Mouse (Mus musculus) spleen, adult 2 months (tissue): ENCODE results near the gene Rrm2. TPM values are rescaled to one million over a fixed set of nuclear protein-coding genes. Genes with fewer than 3 reads are reported as not detected.

Source experiments
- DNase-seq, 2 experiments: peaks; one replicate each; pipeline versions ENCODE4 v3.0.0 to v3.0.0-alpha.2; 2012 to 2021; ENCODE audit warnings: low spot score in 2 of 2, low read depth in 1 of 2
- H3K27ac ChIP-seq: fragments of 200-500 bp; 2 replicates; pipeline ENCODE4 v1.5.1; 2012; ENCODE audit warnings: low read length, inconsistent platforms; ENCODE audit not compliant: insufficient read depth
- H3K27me3 ChIP-seq: fragments of 200-500 bp; 2 replicates; pipeline ENCODE4 v1.6.1; 2012; ENCODE audit warnings: mild to moderate bottlenecking, moderate library complexity, low read length, inconsistent platforms; ENCODE audit not compliant: control insufficient read depth, insufficient read depth
- H3K36me3 ChIP-seq: fragments of 200-500 bp; 2 replicates; pipeline ENCODE4 v1.6.1; 2012; ENCODE audit warnings: mild to moderate bottlenecking, low read length, inconsistent platforms; ENCODE audit not compliant: control insufficient read depth, insufficient read depth
- H3K4me1 ChIP-seq: fragments of 200-500 bp; 2 replicates; pipeline ENCODE4 v1.6.1; 2011; ENCODE audit warnings: inconsistent platforms; ENCODE audit not compliant: control insufficient read depth, insufficient read depth, insufficient read length
- H3K4me3 ChIP-seq: fragments of 200-500 bp; 2 replicates; pipeline ENCODE4 v1.5.1; 2011; ENCODE audit warnings: mild to moderate bottlenecking, inconsistent platforms; ENCODE audit not compliant: insufficient read depth, insufficient read length; ENCODE audit errors: extremely low read depth
- CTCF ChIP-seq: fragments of 200-500 bp; IDR thresholded peaks from 2 replicates; pipeline ENCODE4 v1.5.1; 2011; ENCODE audit warnings: mild to moderate bottlenecking, inconsistent platforms; ENCODE audit not compliant: insufficient read depth, insufficient read length, insufficient replicate concordance; ENCODE audit errors: extremely low read depth
- POLR2A ChIP-seq: fragments of 200-500 bp; IDR thresholded peaks from 2 replicates; pipeline ENCODE4 v1.6.1; 2011; ENCODE audit warnings: low read depth, low read length, inconsistent platforms
- WGBS: fragments of 180-500 bp; shearing (Covaris S2); methylation state at CpG from one replicate; pipeline ENCODE4 v1.1.7; 2018; 5-methylcytosine and 5-hydroxymethylcytosine counted together
- polyA plus RNA-seq: library from polyadenylated mRNA; depleted of rRNA; stranded (reverse); fragments of >200 nt; gene quantifications from 2 replicates; pipeline ENCODE4 v1.2.3, GENCODE M21; 2012

The Rrm2 gene
- polyA plus RNA-seq, 1 experiment, result 12.7 TPM

DNA sequence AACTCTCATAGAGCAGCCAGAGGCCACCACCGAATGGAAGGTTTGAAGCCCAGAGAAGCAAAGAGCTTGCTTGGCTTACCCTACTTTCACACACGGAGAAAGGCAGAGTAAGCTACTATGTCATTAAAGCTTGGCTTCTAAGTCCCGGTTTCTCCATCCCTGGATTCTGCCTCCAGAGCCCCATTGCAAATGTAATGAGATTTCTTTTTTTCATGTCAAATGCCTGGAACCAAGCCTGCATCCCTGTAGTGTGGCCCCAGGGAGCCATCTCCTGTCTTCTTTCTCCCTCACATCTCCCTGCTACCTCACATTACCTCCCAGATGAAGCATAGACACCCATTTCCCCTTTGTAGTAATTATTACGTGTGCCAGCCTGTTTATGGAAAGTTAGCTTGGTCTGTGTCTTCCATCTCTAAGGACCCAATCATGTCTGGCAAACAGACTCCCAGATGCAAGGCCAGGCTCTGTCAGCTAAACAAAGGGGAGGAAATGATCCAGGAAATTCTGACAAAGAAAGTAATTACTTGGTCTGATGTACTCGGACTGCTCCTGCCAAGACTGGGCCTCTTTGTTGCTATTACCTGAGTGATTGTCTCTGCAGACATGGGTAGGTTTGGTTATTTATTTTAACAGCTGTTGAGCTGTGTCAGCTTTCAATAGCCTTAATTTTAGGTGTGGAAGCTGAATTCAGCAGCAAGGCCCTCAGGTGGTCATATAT, 38.7 kb downstream of the Rrm2 start:
- Histone ChIP-seq H3K4me1 (no peaks in the 10 kb centered on the region), H3K36me3 (no peaks in the 10 kb centered on the region), H3K27ac (no peak overlapping the region), H3K27me3 (no peaks in the 10 kb centered on the region), H3K4me3 (no peak overlapping the region)
- TF ChIP-seq CTCF (no peak), POLR2A (no peak)
- no peak for DNase-seq
- WGBS, result 87% methylated on average over 5 of the region's 5 CpGs

DNA sequence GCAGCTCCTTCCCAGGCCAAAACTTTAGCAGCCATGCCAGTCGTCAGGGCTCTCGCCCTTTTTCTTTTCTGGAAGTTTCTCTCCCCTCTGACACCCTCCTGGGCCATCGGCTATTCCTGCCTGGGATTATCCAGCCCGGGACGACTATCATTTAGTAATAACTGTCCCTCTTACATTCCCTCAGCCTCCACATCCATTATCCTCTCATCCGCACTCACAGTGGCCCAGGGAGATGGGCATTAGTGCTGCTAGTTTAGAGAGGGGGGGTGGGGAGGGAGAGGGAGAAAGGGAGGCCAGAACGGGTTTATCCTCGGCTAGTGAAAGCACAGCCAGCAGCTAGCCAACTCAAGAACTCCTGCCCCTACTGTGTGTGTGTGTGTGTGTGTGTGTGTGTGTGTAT, 39.3 kb downstream of the Rrm2 start:
- no peak for DNase-seq
- 78% methylated on average over 8 of the region's 8 CpGs for WGBS
- TF ChIP-seq CTCF, result no peak
- TF ChIP-seq POLR2A, result no peak
- Histone ChIP-seq H3K4me3 (no peak overlapping the region), H3K4me1 (no peaks in the 10 kb centered on the region), H3K27me3 (no peaks in the 10 kb centered on the region), H3K36me3 (no peaks in the 10 kb centered on the region), H3K27ac (no peak overlapping the region)

DNA sequence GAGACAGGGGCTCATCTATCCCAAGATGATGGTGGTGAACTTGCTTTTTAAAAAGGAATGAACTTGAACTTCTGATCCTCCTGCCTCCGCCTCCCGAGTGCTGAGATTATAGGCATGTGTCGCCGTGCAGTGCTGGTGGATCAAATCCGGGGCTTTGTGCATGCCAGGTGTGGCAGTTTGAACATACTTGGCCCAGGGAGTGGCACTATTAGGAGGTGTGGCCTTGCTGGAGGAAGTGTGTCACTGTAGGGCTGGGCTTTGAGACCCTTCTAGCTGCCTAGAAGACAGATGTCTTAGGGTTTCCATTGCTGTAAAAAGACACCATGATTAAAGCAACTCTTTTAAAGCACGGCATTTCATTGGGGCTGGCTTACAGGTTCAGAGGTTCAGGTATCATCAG, 42.5 kb downstream of the Rrm2 start:
- WGBS, result 90% methylated on average over 6 of the region's 6 CpGs
- DNase-seq, result no peak
- H3K27ac ChIP-seq, result no peak overlapping the region
- H3K4me3 ChIP-seq, result no peak overlapping the region
- H3K36me3 ChIP-seq, result no peaks in the 10 kb centered on the region
- TF ChIP-seq CTCF (no peak), POLR2A (no peak)
- no peaks in the 10 kb centered on the region for H3K27me3 ChIP-seq
- no peaks in the 10 kb centered on the region for H3K4me1 ChIP-seq

DNA sequence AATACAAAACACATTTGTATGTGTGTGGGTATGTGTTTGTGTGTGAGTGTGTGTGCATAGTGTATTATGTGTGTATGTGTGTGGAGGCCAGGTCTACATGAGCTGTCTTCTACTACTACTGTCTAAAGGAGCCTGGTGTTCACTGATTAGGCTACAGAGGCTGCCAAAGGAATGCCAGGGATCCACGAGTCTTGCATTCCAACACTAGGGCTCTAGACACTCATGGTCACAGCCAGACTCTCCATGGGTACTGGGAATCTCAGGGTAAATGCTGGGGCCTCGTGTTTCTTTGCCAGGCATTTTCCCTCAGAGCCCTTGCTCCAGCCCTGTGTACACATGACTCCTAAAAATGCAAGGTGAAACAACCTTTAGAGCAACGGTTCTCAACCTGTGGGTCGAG, 45.6 kb downstream of the Rrm2 start:
- no peaks in the 10 kb centered on the region for H3K36me3 ChIP-seq
- no peak overlapping the region for H3K27ac ChIP-seq
- H3K27me3 ChIP-seq, result no peaks in the 10 kb centered on the region
- 88% methylated on average over 4 of the region's 4 CpGs for WGBS
- TF ChIP-seq POLR2A (no peak), CTCF (no peak)
- no peaks in the 10 kb centered on the region for H3K4me1 ChIP-seq
- DNase-seq, result no peak
- no peak overlapping the region for H3K4me3 ChIP-seq

DNA sequence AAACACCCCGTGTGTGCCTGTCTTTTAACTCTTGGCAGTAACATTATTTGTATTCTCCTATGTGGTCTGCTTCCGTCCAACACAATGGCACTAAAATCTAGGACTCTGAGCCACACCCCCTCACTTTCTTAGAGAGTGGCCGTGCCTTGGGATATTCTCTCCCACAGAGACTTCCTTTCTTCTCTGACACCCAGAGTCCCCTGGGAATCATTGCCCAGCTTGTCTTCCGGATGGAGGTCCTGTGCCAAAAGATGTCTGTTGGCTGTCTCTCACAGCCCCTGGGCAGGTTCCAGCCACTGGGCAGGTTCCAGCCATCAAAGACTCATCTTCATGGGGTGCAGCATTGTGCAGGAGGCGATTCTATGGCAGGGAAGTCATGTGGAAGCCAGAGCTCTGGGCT, 46.7 kb downstream of the Rrm2 start:
- Histone ChIP-seq H3K27me3 (no peaks in the 10 kb centered on the region), H3K36me3 (no peaks in the 10 kb centered on the region), H3K4me1 (no peaks in the 10 kb centered on the region), H3K27ac (no peak overlapping the region), H3K4me3 (no peak overlapping the region)
- no peak for DNase-seq
- WGBS, result 78% methylated on average over 5 of the region's 5 CpGs
- TF ChIP-seq CTCF (no peak), POLR2A (no peak)

DNA sequence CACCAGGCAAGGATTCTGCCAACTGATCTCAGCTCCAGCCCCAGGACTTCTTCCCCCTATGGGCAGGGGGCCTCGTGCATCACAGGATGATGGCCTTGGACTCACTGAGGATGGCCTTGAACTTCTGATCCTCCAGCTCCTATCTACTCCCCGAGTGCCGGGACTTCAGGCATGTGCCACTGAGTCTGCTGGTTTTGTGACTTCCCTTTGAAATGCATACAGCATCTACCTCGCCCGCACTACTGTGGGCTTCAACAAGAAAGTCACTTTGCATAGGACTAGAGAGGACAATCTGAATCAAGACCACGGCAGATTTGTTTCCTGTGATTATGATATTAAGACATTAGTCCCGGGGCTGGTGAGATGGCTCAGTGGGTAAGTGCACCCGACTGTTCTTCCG, 47.4 kb downstream of the Rrm2 start:
- DNase-seq, result no peak
- H3K27me3 ChIP-seq, result no peaks in the 10 kb centered on the region
- TF ChIP-seq POLR2A, result no peak
- TF ChIP-seq CTCF, result no peak
- WGBS, result 90% methylated on average over 9 of the region's 9 CpGs
- H3K4me1 ChIP-seq, result no peaks in the 10 kb centered on the region
- H3K4me3 ChIP-seq, result no peak overlapping the region
- no peak overlapping the region for H3K27ac ChIP-seq
- no peaks in the 10 kb centered on the region for H3K36me3 ChIP-seq

DNA sequence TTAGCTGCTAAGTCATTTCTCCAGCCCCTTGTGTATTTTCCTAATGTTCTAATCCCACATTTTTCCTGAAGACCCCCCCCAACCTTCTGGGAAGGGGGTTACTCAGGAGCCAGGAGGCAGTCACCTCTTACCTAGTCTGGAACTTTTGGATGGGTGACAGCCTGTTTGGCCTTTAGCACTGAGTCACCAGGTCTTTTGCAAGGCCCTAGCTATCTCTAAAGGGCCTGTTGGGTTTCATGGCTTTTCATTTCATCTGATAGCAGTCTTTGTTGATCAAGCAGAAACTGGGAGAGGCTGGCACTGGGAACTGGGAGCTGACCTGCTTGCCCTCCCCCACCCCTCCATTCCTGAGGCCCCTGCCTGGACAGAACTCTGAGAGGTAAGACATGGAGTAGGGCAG, 49.3 kb downstream of the Rrm2 start:
- H3K4me3 ChIP-seq, result no peak overlapping the region
- DNase-seq, result no peak
- no peaks in the 10 kb centered on the region for H3K27me3 ChIP-seq
- TF ChIP-seq POLR2A (no peak), CTCF (no peak)
- no peaks in the 10 kb centered on the region for H3K36me3 ChIP-seq
- no peak overlapping the region for H3K27ac ChIP-seq
- no peaks in the 10 kb centered on the region for H3K4me1 ChIP-seq
